Mouse (Mus musculus): ENCODE data around the gene Jazf1. TPM values are rescaled to one million over a fixed set of nuclear protein-coding genes. Genes with fewer than 3 reads are reported as not detected.

The Jazf1 gene
- polyA plus RNA-seq, 1 experiment: 0.27 TPM

DNA sequence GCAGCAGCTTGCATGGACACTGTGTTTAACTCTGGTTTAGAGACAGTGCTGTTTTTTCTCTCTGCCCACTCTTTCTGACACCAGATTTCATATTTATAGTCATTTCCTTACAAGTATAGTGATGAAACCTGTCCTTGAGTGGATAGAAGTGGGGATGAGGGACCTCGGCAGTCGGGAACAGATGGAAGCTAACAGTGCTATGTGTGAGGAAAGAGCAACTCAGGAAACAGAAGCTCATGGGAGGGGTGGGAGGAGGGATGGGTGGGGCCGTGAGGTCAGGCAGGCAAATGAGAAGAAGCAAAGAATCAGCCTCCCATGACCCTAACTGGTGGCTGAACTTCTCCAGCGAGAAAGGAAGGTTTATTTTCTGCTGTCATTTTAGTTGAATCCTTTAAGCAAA, 191.3 kb downstream of the Jazf1 start:
- Histone ChIP-seq H3K4me3 (ENCODE audit: low read depth, low read length) (no peak overlapping the region), H3K27me3 (ENCODE audit: control insufficient read depth, insufficient read depth, low read length) (no peaks in the 10 kb centered on the region), H3K36me3 (ENCODE audit: control insufficient read depth, insufficient read depth, low read length) (no peaks in the 10 kb centered on the region), H3K27ac (ENCODE audit: insufficient read depth, low read depth, low read length) (no peak overlapping the region), H3K4me1 (ENCODE audit: control insufficient read depth, insufficient read depth, insufficient read length, low read length) (no peaks in the 10 kb centered on the region)
- TF ChIP-seq CTCF (IDR thresholded peaks at IDR 0.05; ENCODE audit: extremely low read depth, insufficient read length, insufficient replicate concordance, low read depth, low read length) (no peak), POLR2A (IDR thresholded peaks at IDR 0.05; ENCODE audit: low read depth, low read length) (no peak)
- WGBS: 31% methylated on average over 4 of the region's 4 CpGs

DNA sequence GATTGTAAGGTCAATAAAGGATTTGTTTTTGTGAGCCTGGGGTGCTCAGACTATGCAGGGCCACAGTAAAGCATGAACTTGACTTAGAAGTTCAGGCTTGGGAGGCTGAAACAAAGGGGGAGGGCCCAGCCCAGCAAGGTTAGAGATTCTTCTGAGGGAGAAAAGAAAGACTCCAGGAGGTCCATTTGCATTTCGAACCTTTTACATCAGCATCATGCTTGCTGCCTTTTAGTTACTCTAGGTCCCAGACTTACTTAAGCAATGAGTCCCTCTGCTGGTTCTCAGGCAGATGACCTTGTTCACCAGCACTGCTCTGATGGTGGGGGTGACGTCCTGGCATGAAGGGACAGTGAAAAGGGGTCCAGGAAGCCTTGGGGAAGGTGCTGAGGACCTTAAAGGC, 197.1 kb downstream of the Jazf1 start:
- no peaks in the 10 kb centered on the region for H3K4me1 ChIP-seq (ENCODE audit: control insufficient read depth, insufficient read depth, insufficient read length, low read length)
- H3K27me3 ChIP-seq (ENCODE audit: control insufficient read depth, insufficient read depth, low read length): no peaks in the 10 kb centered on the region
- H3K36me3 ChIP-seq (ENCODE audit: control insufficient read depth, insufficient read depth, low read length): no peaks in the 10 kb centered on the region
- H3K4me3 ChIP-seq (ENCODE audit: low read depth, low read length): no peak overlapping the region
- 46% methylated on average over 2 of the region's 2 CpGs for WGBS
- TF ChIP-seq POLR2A (IDR thresholded peaks at IDR 0.05; ENCODE audit: low read depth, low read length) (no peak), CTCF (IDR thresholded peaks at IDR 0.05; ENCODE audit: extremely low read depth, insufficient read length, insufficient replicate concordance, low read depth, low read length) (no peak)
- no peak overlapping the region for H3K27ac ChIP-seq (ENCODE audit: insufficient read depth, low read depth, low read length)

DNA sequence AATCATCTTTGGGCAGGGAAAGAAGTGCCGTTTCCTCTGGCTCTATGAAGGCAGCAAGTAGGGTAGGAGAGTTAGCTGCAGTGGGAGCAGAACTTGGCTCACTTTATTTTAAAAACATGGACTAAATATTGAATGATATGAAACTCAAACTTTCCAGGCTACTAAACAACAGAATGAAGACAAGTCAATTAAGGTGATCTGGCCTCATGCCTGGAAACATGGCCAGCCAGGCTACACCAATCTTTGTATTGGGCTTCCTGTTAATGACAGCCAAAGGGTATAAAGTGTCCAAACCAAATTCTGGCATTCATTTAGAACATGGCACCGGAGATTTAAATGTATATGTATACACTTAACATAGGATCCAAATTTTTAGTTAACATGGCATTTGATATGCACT, 199.2 kb downstream of the Jazf1 start:
- WGBS: 75% methylated on average over 2 of the region's 2 CpGs
- H3K36me3 ChIP-seq (ENCODE audit: control insufficient read depth, insufficient read depth, low read length): no peaks in the 10 kb centered on the region
- TF ChIP-seq CTCF (IDR thresholded peaks at IDR 0.05; ENCODE audit: extremely low read depth, insufficient read length, insufficient replicate concordance, low read depth, low read length) (no peak), POLR2A (IDR thresholded peaks at IDR 0.05; ENCODE audit: low read depth, low read length) (no peak)
- H3K4me1 ChIP-seq (ENCODE audit: control insufficient read depth, insufficient read depth, insufficient read length, low read length): no peaks in the 10 kb centered on the region
- no peak overlapping the region for H3K4me3 ChIP-seq (ENCODE audit: low read depth, low read length)
- no peaks in the 10 kb centered on the region for H3K27me3 ChIP-seq (ENCODE audit: control insufficient read depth, insufficient read depth, low read length)
- no peak overlapping the region for H3K27ac ChIP-seq (ENCODE audit: insufficient read depth, low read depth, low read length)

DNA sequence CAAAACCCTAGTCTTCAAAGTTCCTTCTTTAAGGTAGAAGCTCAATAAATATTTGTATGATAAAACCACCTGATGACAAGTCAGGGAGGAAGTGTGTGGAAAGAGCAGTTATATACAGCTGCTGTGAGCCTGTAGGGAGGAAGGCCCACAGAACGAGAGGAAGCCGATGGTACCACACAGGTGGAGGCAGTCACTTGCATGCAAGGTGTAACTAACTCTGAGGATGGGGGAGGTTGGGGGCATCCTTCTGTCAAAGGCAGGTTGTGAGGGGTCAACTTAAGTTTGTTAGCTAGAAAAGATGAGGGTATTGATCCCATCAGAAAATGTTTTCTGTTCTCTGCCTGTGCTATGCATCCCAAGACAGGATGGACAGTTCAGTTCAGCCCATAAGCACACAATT, 200.1 kb downstream of the Jazf1 start:
- H3K4me3 ChIP-seq (ENCODE audit: low read depth, low read length): no peak overlapping the region
- no peaks in the 10 kb centered on the region for H3K4me1 ChIP-seq (ENCODE audit: control insufficient read depth, insufficient read depth, insufficient read length, low read length)
- H3K27ac ChIP-seq (ENCODE audit: insufficient read depth, low read depth, low read length): no peak overlapping the region
- no peaks in the 10 kb centered on the region for H3K36me3 ChIP-seq (ENCODE audit: control insufficient read depth, insufficient read depth, low read length)
- WGBS: 63% methylated on average over 2 of the region's 2 CpGs
- no peak for TF ChIP-seq CTCF (IDR thresholded peaks at IDR 0.05; ENCODE audit: extremely low read depth, insufficient read length, insufficient replicate concordance, low read depth, low read length)
- no peak for TF ChIP-seq POLR2A (IDR thresholded peaks at IDR 0.05; ENCODE audit: low read depth, low read length)
- H3K27me3 ChIP-seq (ENCODE audit: control insufficient read depth, insufficient read depth, low read length): no peaks in the 10 kb centered on the region

DNA sequence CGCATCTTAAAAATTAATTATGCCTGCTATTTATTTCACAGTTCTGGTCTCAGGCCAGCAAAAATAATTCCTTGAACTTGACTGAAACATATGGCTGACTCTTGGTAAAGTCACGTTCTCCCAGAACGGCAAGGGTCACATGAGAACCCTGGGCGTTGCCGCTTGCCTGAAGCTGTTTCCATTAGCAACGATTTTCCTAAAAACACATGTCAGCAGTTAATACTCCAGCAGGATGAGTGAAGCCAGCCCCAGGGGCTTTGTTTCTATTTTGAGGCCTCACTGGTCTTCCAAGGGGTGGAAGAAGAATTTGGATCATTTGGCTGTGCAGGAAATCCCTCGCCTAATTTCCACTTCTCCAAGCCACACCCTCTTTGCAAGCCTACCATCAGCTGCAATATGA, 206.5 kb downstream of the Jazf1 start:
- no peak for TF ChIP-seq POLR2A (IDR thresholded peaks at IDR 0.05; ENCODE audit: low read depth, low read length)
- no peak for TF ChIP-seq CTCF (IDR thresholded peaks at IDR 0.05; ENCODE audit: extremely low read depth, insufficient read length, insufficient replicate concordance, low read depth, low read length)
- no peaks in the 10 kb centered on the region; the same call in 1 of the 2 replicates for H3K4me1 ChIP-seq (ENCODE audit: control insufficient read depth, insufficient read depth, insufficient read length, low read length)
- no peak overlapping the region for H3K4me3 ChIP-seq (ENCODE audit: low read depth, low read length)
- no peaks in the 10 kb centered on the region for H3K36me3 ChIP-seq (ENCODE audit: control insufficient read depth, insufficient read depth, low read length)
- H3K27me3 ChIP-seq (ENCODE audit: control insufficient read depth, insufficient read depth, low read length): no peaks in the 10 kb centered on the region
- H3K27ac ChIP-seq (ENCODE audit: insufficient read depth, low read depth, low read length): no peak overlapping the region
- WGBS: 66% methylated on average over 7 of the region's 7 CpGs

DNA sequence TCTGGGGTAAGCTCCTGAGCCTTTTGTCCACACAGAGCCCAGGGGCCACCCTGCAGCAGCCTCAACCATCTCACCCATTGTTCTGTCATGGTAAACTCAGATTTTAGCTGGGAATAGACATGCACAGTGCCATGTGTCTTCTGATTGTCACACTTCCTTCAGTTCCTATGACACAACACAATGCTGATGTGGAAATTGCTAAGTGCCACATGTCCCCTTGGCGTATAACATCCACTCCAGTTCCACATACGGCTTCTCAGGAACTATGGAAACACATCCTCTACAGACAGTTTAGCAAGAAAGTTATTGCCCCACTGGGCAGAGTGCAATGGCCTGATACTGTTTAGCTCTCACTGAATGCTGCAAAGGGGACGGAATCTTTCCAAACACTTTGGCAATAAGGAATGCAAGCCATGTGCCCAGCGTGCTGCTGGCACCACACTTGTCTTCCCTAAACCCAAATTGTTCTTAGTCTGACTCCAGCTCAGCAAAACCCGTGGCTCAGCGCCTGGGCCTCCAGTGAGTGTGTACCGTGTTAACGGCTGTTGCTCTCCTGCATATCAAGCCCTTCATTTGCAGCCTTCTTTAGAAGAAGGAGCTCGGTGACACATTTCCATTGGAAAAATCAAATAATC, 207.1 kb downstream of the Jazf1 start:
- Histone ChIP-seq H3K27me3 (ENCODE audit: control insufficient read depth, insufficient read depth, low read length) (no peaks in the 10 kb centered on the region), H3K4me1 (ENCODE audit: control insufficient read depth, insufficient read depth, insufficient read length, low read length) (no peaks in the 10 kb centered on the region; the same call in 1 of the 2 replicates), H3K36me3 (ENCODE audit: control insufficient read depth, insufficient read depth, low read length) (no peaks in the 10 kb centered on the region), H3K4me3 (ENCODE audit: low read depth, low read length) (no peak overlapping the region), H3K27ac (ENCODE audit: insufficient read depth, low read depth, low read length) (no peak overlapping the region)
- 77% methylated on average over 9 of the region's 9 CpGs for WGBS
- TF ChIP-seq POLR2A (IDR thresholded peaks at IDR 0.05; ENCODE audit: low read depth, low read length) (no peak), CTCF (IDR thresholded peaks at IDR 0.05; ENCODE audit: extremely low read depth, insufficient read length, insufficient replicate concordance, low read depth, low read length) (no peak)

DNA sequence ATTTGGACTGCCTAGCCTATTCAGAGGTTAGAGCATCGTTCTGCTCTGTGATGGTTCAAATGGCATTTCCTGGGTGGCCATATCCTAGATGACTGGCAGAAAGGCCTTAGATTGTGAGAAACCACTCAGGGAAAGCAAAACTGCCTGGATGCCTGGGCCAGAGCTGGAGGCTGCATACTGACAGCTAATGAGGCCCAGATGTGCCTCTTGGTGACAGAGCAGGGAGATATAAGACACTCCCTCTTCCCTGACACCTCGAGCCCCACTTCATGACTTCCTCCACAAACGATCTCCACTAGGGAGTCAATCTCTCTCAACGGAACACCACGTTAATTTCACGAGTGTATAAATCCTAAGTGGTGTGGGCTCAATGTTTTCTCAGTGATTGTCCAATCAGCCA, 207.7 kb downstream of the Jazf1 start:
- TF ChIP-seq POLR2A (IDR thresholded peaks at IDR 0.05; ENCODE audit: low read depth, low read length) (no peak), CTCF (IDR thresholded peaks at IDR 0.05; ENCODE audit: extremely low read depth, insufficient read length, insufficient replicate concordance, low read depth, low read length) (no peak)
- Histone ChIP-seq H3K27ac (ENCODE audit: insufficient read depth, low read depth, low read length) (no peak overlapping the region), H3K27me3 (ENCODE audit: control insufficient read depth, insufficient read depth, low read length) (no peaks in the 10 kb centered on the region), H3K4me1 (ENCODE audit: control insufficient read depth, insufficient read depth, insufficient read length, low read length) (no peaks in the 10 kb centered on the region; the same call in 1 of the 2 replicates), H3K36me3 (ENCODE audit: control insufficient read depth, insufficient read depth, low read length) (no peaks in the 10 kb centered on the region), H3K4me3 (ENCODE audit: low read depth, low read length) (no peak overlapping the region)
- 57% methylated on average over 6 of the region's 6 CpGs for WGBS
